Mouse (Mus musculus) brown adipose tissue, adult 24 weeks (tissue): ENCODE measurements around the gene Rrp36. TPM values are rescaled to one million over a fixed set of nuclear protein-coding genes. Genes with fewer than 3 reads are reported as not detected.

Experiments
- H3K27ac ChIP-seq: fragments of 200-500 bp; replicated peaks from 2 replicates; pipeline ENCODE4 v1.5.1; 2012; ENCODE audit warnings: low read depth, mild to moderate bottlenecking, low read length
- H3K4me1 ChIP-seq: fragments of 200-500 bp; 2 replicates; pipeline ENCODE4 v1.6.1; 2012; ENCODE audit warnings: low read length, mixed read lengths; ENCODE audit not compliant: control insufficient read depth, insufficient read depth, insufficient read length
- H3K4me3 ChIP-seq: fragments of 200-500 bp; 2 replicates; pipeline ENCODE4 v1.5.1; 2012; ENCODE audit warnings: low read depth, mild to moderate bottlenecking, low read length, moderate library complexity; ENCODE audit not compliant: insufficient read depth
- polyA plus RNA-seq: library from polyadenylated mRNA; stranded (reverse); fragments of >200 nt; gene quantifications from 2 replicates; pipeline ENCODE4 v1.2.4, GENCODE M21; 2012; ENCODE audit not compliant: missing spikeins, insufficient read depth, insufficient read length

The Rrp36 gene
- polyA plus RNA-seq, 1 experiment = 19.7 TPM

GRCm38 (mm10) chr17:46645561-46646321 lies 28.4 kb downstream of the Rrp36 start, which contains the start of the genes Klc4 and Mrpl2:
Gene Klc4, minus strand, starts transcription at chr17:46646022.
Gene Mrpl2, plus strand, starts transcription at chr17:46646229.
- H3K27ac ChIP-seq = peak within 1 kb of the TSS; percentile 84
- peak within 1 kb of the TSS; percentile 90 for H3K4me3 ChIP-seq
- peaks cover 5% of the 10 kb centered on the region; the same call in 1 of the 2 replicates for H3K4me1 ChIP-seq

GRCm38 (mm10) chr17:46644916-46645475 lies 29.2 kb downstream of the Rrp36 start:
- Histone ChIP-seq H3K27ac (peak overlapping the region; percentile 71), H3K4me3 (peak overlapping the region; percentile 89), H3K4me1 (peaks cover 5% of the 10 kb centered on the region; the same call in 1 of the 2 replicates)

GRCm38 (mm10) chr17:46644152-46644805 lies 29.9 kb downstream of the Rrp36 start:
- Histone ChIP-seq H3K4me1 (0 out of 2 replicates have a peak, but pooled peaks cover 2% of the 10 kb centered on the region), H3K27ac (no peak overlapping the region), H3K4me3 (peak overlapping the region; percentile 89)

- Histone ChIP-seq H3K4me3 (no peak overlapping the region), H3K27ac (no peak overlapping the region), H3K4me1 (0 out of 2 replicates have a peak, but pooled peaks cover 2% of the 10 kb centered on the region)
Observed at GRCm38 (mm10) chr17:46642060-46642459, 32.1 kb downstream of the Rrp36 start.

GRCm38 (mm10) chr17:46639929-46640328 lies 34.2 kb downstream of the Rrp36 start:
- Histone ChIP-seq H3K4me1 (0 out of 2 replicates have a peak, but pooled peaks cover 2% of the 10 kb centered on the region), H3K4me3 (0 out of 2 replicates have a peak overlapping the region, but pooled peaks have one; percentile 8)

GRCm38 (mm10) chr17:46636831-46637523 lies 37.2 kb downstream of the Rrp36 start:
- Histone ChIP-seq H3K4me3 (no peak overlapping the region), H3K4me1 (no peaks in the 10 kb centered on the region), H3K27ac (no peak overlapping the region)

More at GRCm38 (mm10) chr17:46639929-46640328, 34.2 kb downstream of the Rrp36 start:
- no peak overlapping the region for H3K27ac ChIP-seq

- Histone ChIP-seq H3K4me1 (no peaks in the 10 kb centered on the region), H3K27ac (no peak overlapping the region), H3K4me3 (0 out of 2 replicates have a peak overlapping the region, but pooled peaks have one; percentile 7)
Observed at GRCm38 (mm10) chr17:46629685-46630441, 44.3 kb downstream of the Rrp36 start.

GRCm38 (mm10) chr17:46628791-46629684 lies 45.1 kb downstream of the Rrp36 start, which contains the start of gene Ptk7:
Gene Ptk7, minus strand, starts transcription at chr17:46629504.
- Histone ChIP-seq H3K4me3 (peak within 1 kb of the TSS; percentile 68), H3K27ac (no peak within 1 kb of the TSS)

GRCm38 (mm10) chr17:46628471-46628790 lies 45.7 kb downstream of the Rrp36 start:
- Histone ChIP-seq H3K4me3 (peak overlapping the region; percentile 68), H3K27ac (no peak overlapping the region), H3K4me1 (no peaks in the 10 kb centered on the region)

More at GRCm38 (mm10) chr17:46628791-46629684, 45.1 kb downstream of the Rrp36 start, which contains the start of gene Ptk7:
- no peaks in the 10 kb centered on the region for H3K4me1 ChIP-seq

- Histone ChIP-seq H3K27ac (no peak overlapping the region), H3K4me3 (no peak overlapping the region), H3K4me1 (no peaks in the 10 kb centered on the region)
Observed at GRCm38 (mm10) chr17:46627409-46627808, 46.7 kb downstream of the Rrp36 start.

- H3K27ac ChIP-seq = no peak overlapping the region
- no peak overlapping the region for H3K4me3 ChIP-seq
- no peaks in the 10 kb centered on the region for H3K4me1 ChIP-seq
Observed at GRCm38 (mm10) chr17:46624598-46624997, 49.6 kb downstream of the Rrp36 start.

- Histone ChIP-seq H3K4me3 (no peak overlapping the region), H3K27ac (no peak overlapping the region), H3K4me1 (no peaks in the 10 kb centered on the region)
Observed at GRCm38 (mm10) chr17:46623819-46624557, 50.2 kb downstream of the Rrp36 start.

GRCm38 (mm10) chr17:46622269-46622668 lies 51.9 kb downstream of the Rrp36 start:
- H3K4me3 ChIP-seq = no peak overlapping the region
- H3K4me1 ChIP-seq = no peaks in the 10 kb centered on the region
- H3K27ac ChIP-seq = no peak overlapping the region
